Mouse (Mus musculus) layer of hippocampus, postnatal 14 days (tissue): ENCODE measurements at regions not wholly inside any gene's neighbourhood (a gene's known extent, or its start where the extent isn't known, plus 50 kb on each side); places are given as distances from the start of the nearest gene placed in this dataset.

Experiments
- DNase-seq, 2 experiments: peaks; one replicate each; pipeline ENCODE4 v3.0.0; 2021 to 2022; ENCODE audit warnings: low spot score in 2 of 2, mixed read lengths in 1 of 2

DNA sequence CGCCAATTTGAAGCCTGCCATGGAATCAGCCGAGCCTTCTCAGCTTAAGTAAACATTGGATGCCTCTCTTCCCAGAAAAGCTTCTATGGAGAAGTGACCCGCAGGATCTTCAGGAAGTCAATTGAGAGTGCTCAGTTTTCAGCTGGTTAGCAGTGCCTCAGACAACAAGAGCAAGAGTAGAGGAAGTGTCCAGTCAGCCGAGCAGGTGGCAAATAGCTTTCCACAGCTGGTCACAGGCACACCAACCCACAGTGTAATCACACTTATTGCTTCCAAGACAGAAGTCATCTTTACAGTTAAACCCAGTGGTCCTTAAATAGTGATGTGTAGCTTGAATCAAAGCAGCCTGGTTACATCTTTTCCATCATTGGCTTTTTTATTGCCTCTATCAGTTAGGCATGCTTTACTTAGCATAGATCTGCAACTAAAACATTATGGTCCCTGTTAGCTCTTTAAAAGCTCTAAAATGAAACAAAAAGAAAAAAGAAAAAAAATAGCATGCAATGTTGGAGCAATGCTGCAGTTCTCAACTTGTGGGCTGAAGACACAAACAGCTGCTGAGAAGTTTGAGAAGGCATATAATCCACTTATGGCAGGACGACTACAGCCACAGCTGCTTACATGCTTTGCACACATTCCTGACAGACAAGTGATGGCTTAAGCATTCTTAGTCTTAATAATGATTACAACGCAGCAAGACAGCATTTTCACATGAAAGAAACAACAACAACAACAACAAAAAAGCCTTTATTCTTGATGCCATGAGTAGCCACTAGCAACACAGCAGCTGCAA, 444.5 kb downstream of the Tmem135 start:
- DNase-seq = no peak

- DNase-seq = no peak
Observed at GRCm38 (mm10) chr7:88954978-88955377, 449.0 kb downstream of the Tmem135 start.

- no peak for DNase-seq
Observed at GRCm38 (mm10) chr7:88945338-88945737, 458.7 kb downstream of the Tmem135 start.

DNA sequence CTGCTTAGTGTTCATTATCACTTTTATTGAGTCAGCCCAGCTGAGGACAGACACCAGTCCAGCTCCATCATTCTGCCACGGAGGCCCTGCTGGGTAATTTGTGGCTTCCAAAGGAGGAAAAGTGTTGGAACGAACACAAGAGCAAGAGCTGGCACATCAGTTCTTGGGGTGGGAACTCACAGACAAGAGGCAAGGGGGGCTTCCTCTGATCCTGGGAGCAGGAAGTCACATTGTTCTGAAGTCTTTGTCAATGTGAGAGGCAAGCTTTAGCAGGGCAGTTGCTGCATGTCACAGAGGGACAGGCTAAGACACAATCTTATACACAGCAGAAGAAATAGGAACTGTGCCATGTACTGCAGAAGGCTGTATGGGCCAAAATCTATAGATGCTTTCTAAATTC, 459.1 kb downstream of the Tmem135 start:
- DNase-seq = no peak

- no peak for DNase-seq
Observed at GRCm38 (mm10) chr7:88941246-88941910, 462.6 kb downstream of the Tmem135 start.

DNA sequence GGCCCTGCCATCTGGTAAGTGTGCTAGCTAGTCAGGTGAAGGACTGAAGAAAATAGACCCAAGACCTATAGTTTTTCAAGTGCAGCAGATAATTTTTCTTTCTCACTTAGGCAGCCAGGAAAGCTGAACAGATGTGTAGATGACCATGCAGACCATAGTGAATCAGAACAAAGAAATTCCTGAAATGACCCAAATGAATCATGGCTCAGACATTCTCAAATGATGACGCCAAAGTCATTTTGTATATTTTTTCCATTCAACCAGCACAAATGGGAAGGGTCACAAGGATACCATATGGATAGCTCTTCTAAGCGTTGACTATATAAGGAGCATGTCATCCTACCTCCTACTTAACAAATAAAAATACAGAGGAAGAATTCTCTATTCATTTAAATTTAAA, 463.8 kb downstream of the Tmem135 start:
- DNase-seq = no peak

GRCm38 (mm10) chr7:88928245-88928795, 475.7 kb downstream of the Tmem135 start:
- DNase-seq = no peak
